Mouse (Mus musculus): ENCODE measurements at regions not wholly inside any gene's neighbourhood (a gene's known extent, or its start where the extent isn't known, plus 50 kb on each side); places are given as distances from the start of the nearest gene placed in this dataset.

DNA sequence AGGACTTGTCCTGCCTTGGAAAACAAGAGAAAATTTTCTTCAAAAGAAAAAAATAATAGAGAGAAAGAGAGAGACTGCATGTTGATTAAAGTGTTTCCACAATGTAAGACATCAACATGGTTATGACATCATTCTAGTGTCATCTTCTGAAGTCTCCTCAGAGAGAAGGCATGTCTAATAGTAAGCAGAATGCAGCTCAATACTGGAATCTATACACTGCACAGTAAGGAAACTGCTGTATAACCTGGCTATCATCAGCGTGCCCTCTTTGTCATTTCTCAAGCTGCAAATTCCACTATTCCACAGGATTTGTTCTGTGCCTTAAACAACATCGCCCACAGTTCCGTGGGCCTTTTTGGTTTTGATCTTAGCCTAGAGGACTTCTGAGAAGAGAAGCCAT is 82.8 kb upstream of the Mapk10 start:
- no peak overlapping the region for H3K9ac ChIP-seq (ENCODE audit: low read depth, low read length)
- no peaks in the 10 kb centered on the region for H3K27me3 ChIP-seq (ENCODE audit: control insufficient read depth, insufficient read depth, low read length)
- no peak for ATAC-seq (replicated peaks; ENCODE audit: insufficient number of reproducible peaks, low FRiP score, low TSS enrichment)
- H3K4me2 ChIP-seq: no peak overlapping the region
- 0 out of 2 replicates have a peak, but pooled peaks cover 2% of the 10 kb centered on the region for H3K9me3 ChIP-seq (replicated peaks; ENCODE audit: control insufficient read depth, low read length)
- WGBS (ENCODE audit: insufficient replicate concordance): 82% methylated on average over 3 of the region's 3 CpGs
- no peak overlapping the region for H3K4me3 ChIP-seq (ENCODE audit: low read depth, low read length)
- no peak overlapping the region for H3K27ac ChIP-seq (ENCODE audit: low read depth, low read length)
- H3K4me1 ChIP-seq (ENCODE audit: control insufficient read depth, insufficient read depth, low read length): no peaks in the 10 kb centered on the region
- no peaks in the 10 kb centered on the region for H3K36me3 ChIP-seq (ENCODE audit: control insufficient read depth, insufficient read depth, low read length)

DNA sequence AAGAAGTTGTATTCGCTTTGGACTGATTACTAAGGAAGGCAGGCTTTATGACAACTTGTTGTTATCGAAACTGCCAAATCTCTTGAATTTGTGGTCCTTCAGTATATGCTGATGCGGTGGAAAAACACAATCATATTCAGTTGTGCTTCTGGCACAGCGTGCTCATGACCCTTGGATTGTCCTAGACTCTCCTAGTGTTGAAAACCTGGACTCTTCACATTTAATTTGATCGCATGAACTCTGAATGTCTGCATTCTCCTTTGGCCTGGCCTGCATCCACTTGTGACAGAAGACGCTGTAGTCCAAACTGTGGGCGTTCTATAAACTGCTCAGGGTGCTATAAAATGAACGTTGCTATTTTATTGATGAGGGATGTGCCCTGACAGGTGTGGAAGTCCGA is 80.6 kb upstream of the Mapk10 start:
- no peak overlapping the region for H3K27ac ChIP-seq (ENCODE audit: low read depth, low read length)
- H3K4me3 ChIP-seq (ENCODE audit: low read depth, low read length): no peak overlapping the region
- 79% methylated on average over 9 of the region's 9 CpGs for WGBS (ENCODE audit: insufficient replicate concordance)
- no peaks in the 10 kb centered on the region for H3K4me1 ChIP-seq (ENCODE audit: control insufficient read depth, insufficient read depth, low read length)
- no peaks in the 10 kb centered on the region for H3K27me3 ChIP-seq (ENCODE audit: control insufficient read depth, insufficient read depth, low read length)
- no peak overlapping the region for H3K9ac ChIP-seq (ENCODE audit: low read depth, low read length)
- no peak overlapping the region for H3K4me2 ChIP-seq
- H3K36me3 ChIP-seq (ENCODE audit: control insufficient read depth, insufficient read depth, low read length): no peaks in the 10 kb centered on the region
- no peaks in the 10 kb centered on the region for H3K9me3 ChIP-seq (replicated peaks; ENCODE audit: control insufficient read depth, low read length)
- no peak for ATAC-seq (replicated peaks; ENCODE audit: insufficient number of reproducible peaks, low FRiP score, low TSS enrichment)

DNA sequence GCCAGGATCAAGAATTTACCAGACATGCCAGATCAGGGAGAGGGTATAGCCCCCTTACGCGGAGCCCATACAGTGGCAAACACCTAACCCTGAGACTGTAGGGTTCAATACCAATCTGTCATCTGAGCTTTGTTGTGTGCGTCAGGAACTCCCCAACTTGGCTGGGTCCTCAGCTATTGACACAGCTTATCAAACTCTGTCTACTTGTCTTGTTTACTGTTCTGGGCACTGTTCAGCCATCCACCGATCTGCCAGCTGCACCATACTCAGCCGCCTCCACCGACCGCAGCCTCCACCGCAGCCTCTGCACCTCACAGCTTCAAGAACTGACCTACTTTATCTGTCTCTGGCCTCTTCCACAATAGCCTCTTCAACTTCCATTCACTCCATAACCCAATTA is 80.1 kb upstream of the Mapk10 start:
- Histone ChIP-seq H3K4me3 (ENCODE audit: low read depth, low read length) (no peak overlapping the region), H3K36me3 (ENCODE audit: control insufficient read depth, insufficient read depth, low read length) (no peaks in the 10 kb centered on the region), H3K27me3 (ENCODE audit: control insufficient read depth, insufficient read depth, low read length) (no peaks in the 10 kb centered on the region), H3K4me2 (no peak overlapping the region), H3K9ac (ENCODE audit: low read depth, low read length) (no peak overlapping the region), H3K4me1 (ENCODE audit: control insufficient read depth, insufficient read depth, low read length) (no peaks in the 10 kb centered on the region), H3K27ac (ENCODE audit: low read depth, low read length) (no peak overlapping the region), H3K9me3 (replicated peaks; ENCODE audit: control insufficient read depth, low read length) (no peaks in the 10 kb centered on the region)
- WGBS (ENCODE audit: insufficient replicate concordance): 85% methylated on average over 8 of the region's 8 CpGs
- ATAC-seq (replicated peaks; ENCODE audit: insufficient number of reproducible peaks, low FRiP score, low TSS enrichment): no peak

- Histone ChIP-seq H3K27ac (ENCODE audit: low read depth, low read length) (no peak overlapping the region), H3K4me3 (ENCODE audit: low read depth, low read length) (no peak overlapping the region), H3K4me1 (ENCODE audit: control insufficient read depth, insufficient read depth, low read length) (no peaks in the 10 kb centered on the region), H3K27me3 (ENCODE audit: control insufficient read depth, insufficient read depth, low read length) (no peaks in the 10 kb centered on the region), H3K36me3 (ENCODE audit: control insufficient read depth, insufficient read depth, low read length) (no peaks in the 10 kb centered on the region), H3K9me3 (replicated peaks; ENCODE audit: control insufficient read depth, low read length) (no peaks in the 10 kb centered on the region), H3K4me2 (no peak overlapping the region), H3K9ac (ENCODE audit: low read depth, low read length) (no peak overlapping the region)
- WGBS (ENCODE audit: insufficient replicate concordance): 86% methylated on average over 6 of the region's 6 CpGs
- ATAC-seq (replicated peaks; ENCODE audit: insufficient number of reproducible peaks, low FRiP score, low TSS enrichment): no peak
Observed at GRCm38 (mm10) chr5:103269206-103269605, 58.1 kb upstream of the Mapk10 start.

- 73% methylated on average over 2 of the region's 2 CpGs for WGBS (ENCODE audit: insufficient replicate concordance)
- Histone ChIP-seq H3K4me3 (ENCODE audit: low read depth, low read length) (no peak overlapping the region), H3K4me2 (no peak overlapping the region), H3K27ac (ENCODE audit: low read depth, low read length) (no peak overlapping the region), H3K9ac (ENCODE audit: low read depth, low read length) (no peak overlapping the region), H3K9me3 (replicated peaks; ENCODE audit: control insufficient read depth, low read length) (no peaks in the 10 kb centered on the region), H3K36me3 (ENCODE audit: control insufficient read depth, insufficient read depth, low read length) (no peaks in the 10 kb centered on the region), H3K4me1 (ENCODE audit: control insufficient read depth, insufficient read depth, low read length) (no peaks in the 10 kb centered on the region), H3K27me3 (ENCODE audit: control insufficient read depth, insufficient read depth, low read length) (no peaks in the 10 kb centered on the region)
- ATAC-seq (replicated peaks; ENCODE audit: insufficient number of reproducible peaks, low FRiP score, low TSS enrichment): no peak
Observed at GRCm38 (mm10) chr5:103264903-103265302, 53.8 kb upstream of the Mapk10 start.

DNA sequence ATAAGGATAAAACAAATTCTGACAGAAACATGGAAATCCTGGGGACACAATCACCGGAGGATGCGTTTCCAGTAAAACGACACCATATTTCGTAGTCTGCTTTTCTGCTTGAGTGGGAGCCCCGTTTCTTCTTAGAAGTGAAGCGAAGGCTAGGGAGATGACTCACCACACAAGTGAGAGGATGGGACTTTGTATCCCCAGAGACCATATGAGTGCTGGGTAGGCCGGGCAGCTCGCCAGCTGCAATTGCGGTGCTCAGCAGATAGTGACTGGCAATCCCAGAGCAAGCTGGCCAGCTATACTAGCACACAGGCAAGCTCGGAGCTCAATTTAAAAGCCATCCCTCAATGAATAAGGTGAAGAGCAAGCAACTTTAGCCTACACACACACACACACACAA is 50.3 kb upstream of the Mapk10 start:
- H3K9ac ChIP-seq (ENCODE audit: low read depth, low read length): no peak overlapping the region
- no peak overlapping the region for H3K27ac ChIP-seq (ENCODE audit: low read depth, low read length)
- no peaks in the 10 kb centered on the region for H3K9me3 ChIP-seq (replicated peaks; ENCODE audit: control insufficient read depth, low read length)
- ATAC-seq (replicated peaks; ENCODE audit: insufficient number of reproducible peaks, low FRiP score, low TSS enrichment): no peak
- no peaks in the 10 kb centered on the region for H3K27me3 ChIP-seq (ENCODE audit: control insufficient read depth, insufficient read depth, low read length)
- no peak overlapping the region for H3K4me3 ChIP-seq (ENCODE audit: low read depth, low read length)
- WGBS (ENCODE audit: insufficient replicate concordance): 82% methylated on average over 10 of the region's 10 CpGs
- no peaks in the 10 kb centered on the region for H3K36me3 ChIP-seq (ENCODE audit: control insufficient read depth, insufficient read depth, low read length)
- H3K4me2 ChIP-seq: no peak overlapping the region
- H3K4me1 ChIP-seq (ENCODE audit: control insufficient read depth, insufficient read depth, low read length): no peaks in the 10 kb centered on the region
